Mouse (Mus musculus) embryo, embryonic 10 days (tissue): ENCODE data around the gene Limk2.

Experiments
- DNase-seq: peaks from one replicate; pipeline ENCODE4 v3.0.0-alpha.2; 2015; ENCODE audit warnings: low spot score

Gene Limk2

DNA sequence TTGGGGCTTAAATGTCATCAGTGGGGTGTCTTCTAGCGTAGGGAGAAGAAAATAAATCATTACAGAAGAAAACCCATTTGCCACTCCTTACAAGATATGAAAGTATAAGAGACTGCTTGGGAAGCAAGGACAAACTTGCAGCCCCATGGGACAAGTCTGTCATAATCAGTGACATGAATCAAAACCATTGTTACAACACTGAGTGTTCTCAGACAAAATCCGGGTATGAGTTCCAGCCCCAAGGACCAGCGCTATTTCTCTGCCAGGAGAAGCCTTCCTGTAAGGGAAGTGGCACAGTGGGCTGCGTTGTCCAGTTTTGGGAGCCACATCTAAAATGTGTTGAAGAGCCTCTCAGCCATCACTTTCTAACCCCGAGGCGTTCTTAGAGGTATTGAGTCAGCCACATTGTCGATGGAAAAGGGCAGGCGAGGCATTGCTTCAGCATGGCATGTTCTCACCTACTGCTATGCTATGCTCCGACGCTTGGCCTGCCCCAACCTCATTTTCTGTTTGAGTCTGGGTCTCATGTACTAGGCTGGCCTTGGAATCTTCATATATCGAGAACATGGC lies 74.8 kb downstream of the Limk2 start:
- DNase-seq = no peak

DNA sequence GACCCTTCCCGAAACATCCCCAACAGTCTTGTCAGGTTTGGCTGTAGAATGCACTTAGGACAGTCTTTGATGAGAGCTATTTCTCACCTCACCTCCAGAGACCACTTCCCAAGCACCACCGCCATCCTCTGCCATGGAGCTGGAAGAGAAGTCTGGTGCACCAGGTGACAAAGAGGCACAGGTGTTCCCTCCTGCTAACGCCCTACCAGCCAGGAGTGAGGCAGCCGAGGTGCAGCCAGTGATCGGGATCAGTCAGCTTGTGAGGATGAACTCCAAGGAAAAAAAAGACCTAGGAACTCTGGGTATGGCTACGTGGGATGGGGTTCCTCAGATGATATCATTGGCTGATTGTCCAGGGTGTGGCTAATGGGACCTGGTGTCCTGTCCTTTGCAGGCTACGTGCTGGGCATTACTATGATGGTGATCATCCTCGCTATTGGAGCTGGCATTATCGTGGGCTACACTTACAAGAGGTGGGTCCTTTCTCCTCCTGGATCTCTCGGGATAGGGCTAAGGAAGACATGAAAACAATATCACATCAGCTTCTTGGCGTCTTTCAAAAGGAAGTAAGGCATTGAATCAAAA lies 75.8 kb downstream of the Limk2 start:
- DNase-seq = no peak

DNA sequence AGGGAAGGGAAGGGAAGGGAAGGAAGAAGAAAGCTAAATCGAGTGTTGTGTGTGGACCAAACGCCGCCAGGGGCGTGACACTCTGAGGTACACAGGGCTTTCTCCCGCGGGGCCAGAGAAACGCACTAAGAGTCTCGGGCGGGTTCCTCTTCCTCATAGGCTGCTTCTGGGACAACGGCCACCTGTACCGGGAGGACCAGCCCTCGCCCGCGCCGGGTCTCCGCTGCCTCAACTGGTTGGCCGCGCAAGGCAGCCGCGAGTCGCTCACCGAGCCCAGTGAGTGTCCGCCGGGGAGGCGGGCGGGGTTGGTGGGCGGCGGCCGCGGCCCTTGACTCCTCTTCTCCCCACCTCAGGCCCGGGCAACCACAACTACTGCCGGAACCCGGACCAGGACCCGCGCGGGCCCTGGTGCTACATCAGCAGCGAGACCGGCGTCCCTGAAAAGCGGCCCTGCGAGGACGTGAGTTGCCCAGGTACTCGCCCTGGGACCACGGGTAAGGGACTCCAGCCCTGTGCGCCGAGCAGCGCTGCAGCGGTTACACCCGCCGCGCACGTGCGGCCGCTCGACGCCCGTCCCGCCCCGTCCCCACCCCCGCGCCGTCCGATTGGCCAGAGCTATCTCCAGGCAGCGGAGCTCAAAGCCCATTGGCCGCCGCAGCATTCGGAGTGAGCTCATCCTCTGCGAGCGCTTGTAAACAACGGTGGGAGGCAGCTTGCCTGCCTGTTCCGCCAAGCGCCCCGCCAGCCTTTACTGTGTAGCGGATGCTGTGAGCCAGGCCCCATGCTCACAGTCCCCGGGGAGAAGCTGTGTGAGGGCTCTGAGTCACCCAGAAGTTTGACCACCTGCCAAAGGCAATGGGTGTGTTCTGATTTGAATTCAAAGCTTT lies 77.0 kb downstream of the Limk2 start:
- DNase-seq = peak; percentile 95

GRCm38 (mm10) chr11:3330991-3331750 lies 77.8 kb downstream of the Limk2 start:
- DNase-seq = peak; percentile 31

GRCm38 (mm10) chr11:3330566-3330965 lies 78.4 kb downstream of the Limk2 start:
- peak; percentile 86 for DNase-seq

DNA sequence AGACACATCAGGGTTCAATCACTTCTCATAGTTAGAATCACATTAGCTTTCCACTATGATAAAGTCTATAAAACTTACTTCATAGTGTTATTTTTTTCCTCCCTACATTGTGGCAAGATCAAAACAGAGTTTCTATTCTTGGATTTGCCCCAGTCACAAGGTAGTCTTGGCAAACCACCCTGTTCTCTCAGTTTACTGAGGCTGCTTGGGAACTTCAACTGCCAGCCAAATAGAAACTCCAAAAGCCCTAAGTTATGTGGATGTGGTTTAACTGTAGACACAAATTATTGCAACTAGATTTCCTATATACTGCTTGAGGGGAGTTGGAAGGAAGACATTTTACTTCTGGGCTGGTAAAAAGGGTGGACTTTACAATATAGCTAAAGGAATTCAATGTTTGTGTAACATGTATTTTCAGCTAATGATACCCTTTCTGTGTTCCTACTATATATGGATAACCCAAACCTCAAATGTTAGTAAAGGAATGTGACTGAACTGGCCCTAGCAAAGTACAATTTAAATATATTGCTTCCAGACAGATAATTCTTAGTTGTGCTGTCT lies 79.0 kb downstream of the Limk2 start, which contains the start of gene Pik3ip1:
Gene Pik3ip1, plus strand, starts transcription at position 511 of the 561 bp plus-strand sequence.
- no peak for DNase-seq

- DNase-seq = no peak
Observed at GRCm38 (mm10) chr11:3328806-3329775, 79.9 kb downstream of the Limk2 start.

- DNase-seq = no peak
Observed at GRCm38 (mm10) chr11:3328271-3328670, 80.7 kb downstream of the Limk2 start.

- no peak for DNase-seq
Observed at GRCm38 (mm10) chr11:3318286-3318685, 90.7 kb downstream of the Limk2 start.

DNA sequence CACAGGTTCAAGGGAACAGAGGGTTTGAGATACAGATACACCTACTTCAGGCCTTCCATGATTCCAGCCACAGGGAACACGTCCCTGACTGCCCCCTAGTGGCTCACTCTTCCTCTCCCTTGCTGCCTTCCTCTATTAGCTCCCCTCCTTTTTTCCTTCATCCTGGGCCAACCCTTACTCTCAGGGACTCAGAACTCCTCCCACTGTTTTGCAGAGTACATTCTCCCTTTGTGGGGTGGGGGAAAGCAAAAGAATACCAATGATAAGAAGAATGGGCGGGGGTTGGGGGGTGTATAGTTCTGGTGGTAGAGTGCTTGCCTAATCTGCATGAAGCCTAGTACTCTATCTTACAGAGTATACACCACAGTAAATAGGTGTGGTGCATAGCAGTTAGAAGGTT lies 94.8 kb downstream of the Limk2 start:
- DNase-seq = peak; percentile 74

DNA sequence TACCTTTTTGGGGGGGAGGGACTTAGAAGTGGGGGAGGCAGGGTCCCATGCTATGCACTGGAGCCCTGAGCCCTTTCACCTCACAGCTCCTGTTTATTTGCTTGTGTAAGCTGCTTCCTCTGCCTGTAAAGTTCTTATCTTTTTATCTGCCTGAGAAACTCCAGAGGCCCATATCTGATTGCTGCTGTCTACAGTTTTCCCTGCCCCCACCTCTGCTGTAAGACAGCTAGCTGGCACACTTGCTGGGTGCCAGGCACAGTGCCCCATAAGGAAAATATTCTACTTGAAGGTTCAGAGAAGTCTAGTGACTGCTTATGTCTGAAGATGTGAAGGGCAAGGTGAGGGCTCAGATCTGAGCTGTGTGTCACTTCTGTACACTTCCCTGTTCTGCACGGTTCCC lies 95.7 kb downstream of the Limk2 start:
- DNase-seq = no peak

- no peak for DNase-seq
Observed at GRCm38 (mm10) chr11:3311586-3312347, 97.2 kb downstream of the Limk2 start.

GRCm38 (mm10) chr11:3310789-3311585 lies 98.0 kb downstream of the Limk2 start:
- no peak for DNase-seq

- DNase-seq = no peak
Observed at GRCm38 (mm10) chr11:3309884-3310283, 99.1 kb downstream of the Limk2 start.

DNA sequence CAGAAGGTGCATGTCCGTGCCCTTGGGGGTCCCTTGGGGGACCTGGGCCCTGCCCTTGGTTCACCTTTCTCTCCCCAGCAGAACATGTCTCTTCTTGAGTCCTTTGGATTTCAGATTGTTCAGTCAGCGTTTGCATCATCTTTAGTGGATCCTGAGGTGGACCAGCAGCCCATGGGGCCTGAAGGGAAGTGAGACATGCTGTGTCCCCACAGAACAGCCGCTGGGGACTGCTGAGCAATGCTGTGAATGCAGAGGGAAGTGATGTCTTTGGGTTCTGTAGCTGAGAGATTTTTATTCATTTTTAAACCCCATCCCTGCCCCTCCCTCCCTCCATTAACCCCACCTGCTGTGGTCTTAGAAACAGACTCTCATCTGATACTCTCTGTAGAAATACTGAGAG lies 101.1 kb downstream of the Limk2 start:
- DNase-seq = no peak

GRCm38 (mm10) chr11:3305821-3306220 lies 103.2 kb downstream of the Limk2 start:
- no peak for DNase-seq

DNA sequence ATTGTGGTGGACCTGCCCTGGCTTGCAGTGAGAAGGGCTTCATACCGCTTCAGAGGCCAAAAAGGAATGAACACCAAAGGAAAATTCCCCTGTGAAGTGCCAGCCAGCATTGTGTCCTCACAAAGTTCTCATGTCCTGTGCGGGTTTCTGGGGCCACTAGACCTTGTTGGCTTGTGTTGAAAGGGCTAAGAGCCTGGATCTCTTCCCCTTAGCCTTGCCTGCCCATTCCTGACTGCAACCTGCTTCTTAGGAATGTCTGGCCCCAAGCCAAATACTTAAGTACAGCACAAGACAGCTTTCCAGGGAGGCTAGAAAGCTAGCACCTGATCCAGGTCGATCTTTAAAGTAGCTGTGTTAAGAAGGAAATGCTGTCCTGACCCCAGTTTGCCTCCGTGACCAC lies 106.2 kb downstream of the Limk2 start:
- no peak for DNase-seq

DNA sequence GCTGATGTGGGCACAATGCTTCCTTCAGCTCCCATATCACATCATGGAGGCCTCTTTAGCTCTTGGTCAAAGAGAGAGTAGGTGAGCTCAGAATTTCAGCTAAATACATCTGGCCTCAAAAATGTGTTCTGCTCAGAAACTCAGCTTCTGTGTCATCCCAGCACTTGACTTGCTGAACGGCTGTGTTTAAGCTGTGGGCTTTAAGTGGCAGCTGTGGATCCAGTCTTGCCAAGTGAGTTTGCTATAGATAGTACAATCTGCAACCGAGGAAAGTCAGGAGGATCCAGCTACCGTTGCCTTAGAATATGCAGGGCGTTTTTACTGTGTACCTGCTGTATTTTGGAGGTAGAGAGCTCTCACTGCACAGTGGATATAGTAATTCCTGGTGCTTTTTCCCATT lies 106.6 kb downstream of the Limk2 start:
- DNase-seq = no peak

DNA sequence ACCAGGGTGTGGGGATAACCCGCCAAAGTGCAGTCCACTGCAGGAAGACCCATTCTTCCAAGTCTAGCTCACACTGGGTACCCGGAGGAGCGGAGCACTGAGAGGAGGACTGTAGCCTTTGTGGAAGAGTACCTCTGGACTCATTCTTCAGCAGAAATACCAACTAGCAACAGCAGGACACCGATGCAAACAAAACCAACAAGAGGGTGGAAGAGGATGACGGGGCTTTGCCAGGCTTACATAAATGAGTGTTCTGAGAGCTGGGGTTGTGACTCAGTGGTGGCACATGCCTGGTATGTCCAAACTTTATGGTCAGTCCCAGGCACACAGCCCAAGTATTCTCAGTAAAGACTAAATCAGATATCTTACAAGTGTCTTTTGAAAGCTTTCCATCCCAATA lies 107.9 kb downstream of the Limk2 start:
- DNase-seq = no peak
